Mouse (Mus musculus) liver, postnatal 0 days (tissue): ENCODE measurements around the gene Uap1. TPM values are rescaled to one million over a fixed set of nuclear protein-coding genes. Genes with fewer than 3 reads are reported as not detected.
A peak's percentile ranks its signal among the peaks of the same experiment; 100 is the strongest.

ENCODE experiments used
- ATAC-seq: fragments of 200-750 bp; cut with Nextera tagmentation; 2 replicates; pipeline ENCODE4 v1.8.0; 2017; ENCODE audit warnings: mild to moderate bottlenecking, moderate library complexity
- DNase-seq: peaks from one replicate; pipeline ENCODE4 v3.0.0-alpha.2; 2016
- H3K27ac ChIP-seq: fragments of 300-500 bp; sonication (generic); 2 replicates; pipeline ENCODE4 v1.5.1; 2014; ENCODE audit warnings: antibody characterized with exemption, moderate library complexity, mild to moderate bottlenecking, low read depth
- H3K27me3 ChIP-seq: fragments of 300-500 bp; sonication (generic); 2 replicates; pipeline ENCODE4 v1.6.1; 2014; ENCODE audit warnings: low read length, control low read depth, mixed read lengths; ENCODE audit not compliant: insufficient read depth
- H3K36me3 ChIP-seq: fragments of 300-500 bp; sonication (generic); replicated peaks from 2 replicates; pipeline ENCODE4 v1.6.1; 2014; ENCODE audit warnings: mild to moderate bottlenecking, control low read depth, low read length, moderate library complexity, mixed read lengths; ENCODE audit not compliant: insufficient read depth
- H3K4me1 ChIP-seq: fragments of 300-500 bp; sonication (generic); 2 replicates; pipeline ENCODE4 v1.6.1; 2014; ENCODE audit warnings: antibody characterized with exemption, mild to moderate bottlenecking, control low read depth; ENCODE audit not compliant: insufficient read depth
- H3K4me2 ChIP-seq: fragments of 300-500 bp; sonication (generic); 2 replicates; pipeline ENCODE4 v1.6.1; 2014; ENCODE audit warnings: low read depth, mild to moderate bottlenecking, low read length, moderate library complexity, mixed read lengths
- H3K4me3 ChIP-seq: fragments of 300-500 bp; sonication (generic); 2 replicates; pipeline ENCODE4 v1.5.1; 2014; ENCODE audit warnings: low read depth, low read length
- H3K9ac ChIP-seq: fragments of 300-500 bp; sonication (generic); replicated peaks from 2 replicates; pipeline ENCODE4 v1.6.1; 2014; ENCODE audit warnings: mild to moderate bottlenecking, moderate library complexity
- H3K9me3 ChIP-seq: fragments of 300-500 bp; sonication (generic); 2 replicates; pipeline ENCODE4 v1.6.1; 2016; ENCODE audit warnings: mild to moderate bottlenecking, control low read depth, low read length, mixed read lengths
- CTCF ChIP-seq: sonication (generic); IDR thresholded peaks from 2 replicates; pipeline ENCODE4 v1.5.1; 2016; ENCODE audit warnings: antibody characterized with exemption, low read depth
- EP300 ChIP-seq: IDR thresholded peaks from 2 replicates; pipeline ENCODE4 v1.6.1; 2016; ENCODE audit warnings: antibody characterized with exemption, low read depth, mild to moderate bottlenecking
- WGBS: fragments of 180-500 bp; shearing (Covaris S2); extraction: QIAGEN DNeasy Blood & Tissue Kit; methylation state at CpG from one replicate; pipeline ENCODE4 v1.1.7; 2014; ENCODE audit not compliant: insufficient replicate concordance; 5-methylcytosine and 5-hydroxymethylcytosine counted together
- polyA plus RNA-seq: library from polyadenylated mRNA; unstranded; fragments of >200 nt; fragmentation: Nextera tagmentation; extraction: Ambion mirVana; gene quantifications from 2 replicates; pipeline ENCODE4 v1.2.1, GENCODE M21; 2015

Uap1 gene
- 19.6 and 22.3 TPM in 2 replicates for polyA plus RNA-seq

DNA sequence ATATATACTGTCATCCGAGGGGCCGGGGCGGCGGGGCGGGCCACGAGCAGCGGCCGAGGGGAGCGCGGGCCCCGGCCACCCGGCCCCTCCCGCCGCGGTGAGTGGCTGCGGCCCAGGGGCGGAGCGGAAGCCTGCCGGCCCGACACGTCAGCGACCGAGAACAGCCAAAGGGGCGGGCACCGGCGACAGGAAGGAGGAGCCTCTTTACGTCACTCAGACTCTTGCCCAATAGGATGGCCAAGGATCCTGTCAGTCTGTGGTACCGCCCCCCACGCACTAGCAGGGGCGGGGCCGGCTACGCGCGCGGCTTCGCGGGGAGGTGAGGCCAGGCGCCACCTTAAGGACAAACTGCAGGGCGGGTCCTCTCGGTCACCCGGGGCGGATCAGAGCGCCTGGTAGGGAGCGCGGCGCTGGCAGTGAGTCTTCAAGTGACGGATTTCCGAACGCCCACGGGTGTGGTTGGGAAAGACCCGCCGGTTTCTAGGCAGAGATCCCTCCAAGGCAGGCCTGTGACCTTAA lies at the start of gene Uap1:
Gene Uap1, minus strand, starts transcription at position 144 of the 519 bp plus-strand sequence.
- Histone ChIP-seq H3K27me3 (no peaks in the 10 kb centered on the region), H3K4me1 (peaks cover 19% of the 10 kb centered on the region), H3K4me2 (peak within 1 kb of the TSS; percentile 85), H3K36me3 (no peaks in the 10 kb centered on the region), H3K9ac (peak within 1 kb of the TSS; percentile 80), H3K27ac (peak within 1 kb of the TSS; percentile 91), H3K4me3 (peak within 1 kb of the TSS; percentile 74), H3K9me3 (no peaks in the 10 kb centered on the region)
- under 1% methylated on average over 46 of the region's 52 CpGs for WGBS
- peak; percentile 96 for ATAC-seq
- TF ChIP-seq CTCF, result peak; percentile 83
- peak; percentile 30; the same call in 1 of the 2 replicates for TF ChIP-seq EP300
- DNase-seq, result peak; percentile 99

DNA sequence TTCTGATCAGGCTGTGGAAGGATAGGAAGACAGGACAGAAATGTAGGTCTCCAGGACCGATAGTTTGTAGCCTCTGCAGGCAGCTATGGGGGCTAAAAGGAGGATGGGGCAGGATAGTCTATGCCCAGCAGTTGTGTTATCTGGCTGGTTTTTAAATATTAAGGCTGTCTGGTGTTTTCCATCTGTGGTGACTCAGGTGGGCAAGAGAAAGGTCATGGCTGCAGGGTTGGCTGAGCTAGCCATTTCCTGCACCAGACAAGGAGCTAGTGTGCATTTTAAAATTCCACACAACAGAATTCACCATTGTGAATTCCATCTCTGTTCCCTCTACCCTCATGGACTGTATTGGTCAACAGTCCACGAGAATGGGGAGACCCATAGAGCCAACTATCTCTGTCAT lies 48.5 kb upstream of the Uap1 start:
- no peak overlapping the region for H3K9ac ChIP-seq
- H3K4me3 ChIP-seq, result no peak overlapping the region
- no peak overlapping the region for H3K27ac ChIP-seq
- H3K4me2 ChIP-seq, result no peak overlapping the region
- WGBS, result 69% methylated on average over 2 of the region's 2 CpGs
- H3K4me1 ChIP-seq, result 0 out of 2 replicates have a peak, but pooled peaks cover 2% of the 10 kb centered on the region
- no peak for ATAC-seq
- DNase-seq, result no peak
- no peaks in the 10 kb centered on the region for H3K36me3 ChIP-seq
- TF ChIP-seq EP300, result no peak
- TF ChIP-seq CTCF, result no peak
- no peaks in the 10 kb centered on the region for H3K9me3 ChIP-seq
- H3K27me3 ChIP-seq, result no peaks in the 10 kb centered on the region

DNA sequence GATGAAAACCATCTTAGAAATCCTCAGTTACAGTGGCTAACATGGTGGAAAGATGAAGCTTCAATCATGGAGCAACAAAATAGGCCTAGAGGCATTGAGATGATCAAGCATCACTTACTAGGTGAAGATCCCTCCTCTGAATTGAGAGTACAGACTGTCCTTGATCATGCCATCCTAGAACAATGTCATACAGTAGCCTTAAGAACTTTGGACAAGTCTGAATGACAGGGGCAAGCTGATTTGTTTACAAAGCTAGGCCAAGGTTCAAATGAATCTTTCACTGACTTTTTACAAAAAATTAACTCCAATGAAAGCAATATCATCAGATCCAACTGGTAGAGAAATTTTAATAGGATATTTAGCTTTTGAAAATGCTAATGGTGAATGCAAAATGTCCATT lies 45.6 kb upstream of the Uap1 start:
- ATAC-seq, result no peak
- Histone ChIP-seq H3K4me1 (0 out of 2 replicates have a peak, but pooled peaks cover 2% of the 10 kb centered on the region), H3K27me3 (no peaks in the 10 kb centered on the region), H3K4me3 (no peak overlapping the region), H3K9me3 (no peaks in the 10 kb centered on the region), H3K36me3 (no peaks in the 10 kb centered on the region), H3K27ac (no peak overlapping the region), H3K9ac (no peak overlapping the region), H3K4me2 (no peak overlapping the region)
- TF ChIP-seq CTCF (no peak), EP300 (no peak)
- DNase-seq, result no peak

DNA sequence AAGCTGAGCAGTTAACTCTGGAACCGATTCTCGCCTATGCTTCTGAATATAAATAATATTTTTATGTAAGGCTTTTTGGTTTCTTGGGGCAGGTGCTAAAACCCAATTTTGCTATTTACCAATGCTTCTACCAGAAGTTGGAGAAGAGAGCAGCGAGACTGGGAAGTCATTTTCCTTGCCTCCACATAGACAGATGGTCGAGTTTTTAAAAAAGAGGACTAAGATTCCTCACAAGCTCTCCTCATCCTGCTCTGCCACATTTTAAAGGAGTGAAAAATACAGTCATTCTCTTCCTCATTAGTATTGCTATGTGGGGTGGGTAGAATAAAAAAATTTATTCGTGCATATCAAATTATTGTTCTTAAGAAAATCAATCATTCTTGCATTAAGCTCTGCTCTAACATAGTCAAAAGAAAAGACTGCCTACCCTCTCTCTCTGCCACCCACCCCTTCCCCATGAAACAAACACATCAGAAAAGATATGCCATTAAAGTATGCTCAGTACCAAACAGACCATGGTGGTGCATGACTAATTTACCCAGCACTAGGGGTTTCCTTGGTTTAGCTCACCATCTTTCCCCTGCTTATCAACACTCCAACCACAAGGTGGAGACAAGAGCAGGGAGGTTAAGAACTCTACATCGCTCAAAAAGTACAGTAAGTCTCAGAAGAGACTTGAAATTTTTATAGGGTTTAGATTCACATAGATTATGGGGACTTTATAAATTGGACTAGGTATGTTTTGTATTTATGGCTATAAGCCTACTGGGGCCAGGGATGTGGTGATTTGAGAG lies 43.5 kb upstream of the Uap1 start:
- Histone ChIP-seq H3K4me1 (peaks cover 6% of the 10 kb centered on the region), H3K9me3 (no peaks in the 10 kb centered on the region), H3K4me3 (no peak overlapping the region), H3K27ac (no peak overlapping the region), H3K27me3 (no peaks in the 10 kb centered on the region), H3K4me2 (no peak overlapping the region), H3K36me3 (no peaks in the 10 kb centered on the region), H3K9ac (no peak overlapping the region)
- DNase-seq (no peak), ATAC-seq (no peak)
- no peak for TF ChIP-seq EP300
- peak; percentile 66 for TF ChIP-seq CTCF
- 70% methylated on average over 6 of the region's 6 CpGs for WGBS

DNA sequence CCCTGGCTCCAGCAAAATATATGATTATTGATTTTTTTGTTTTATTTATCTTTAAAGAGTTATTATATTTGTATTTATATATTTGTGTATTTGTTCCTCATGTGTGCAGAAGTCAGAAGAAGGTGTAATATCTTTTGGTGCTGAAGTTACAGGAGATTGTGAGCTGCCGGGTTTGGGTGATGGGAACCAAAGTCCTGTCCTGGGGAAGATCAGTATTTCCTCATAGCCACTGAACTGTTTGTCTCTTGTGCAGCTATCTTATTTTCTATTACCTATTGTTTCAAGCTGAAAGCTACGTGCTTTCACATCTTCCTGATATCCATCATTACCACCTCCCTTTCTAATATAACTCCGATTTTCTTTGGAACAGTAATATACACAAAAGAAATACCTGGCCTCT lies 40.8 kb upstream of the Uap1 start:
- peak overlapping the region; percentile 73 for H3K4me2 ChIP-seq
- H3K36me3 ChIP-seq, result peaks cover 9% of the 10 kb centered on the region
- H3K4me3 ChIP-seq, result peak overlapping the region; percentile 72
- no peaks in the 10 kb centered on the region for H3K27me3 ChIP-seq
- 69% methylated on average over 3 of the region's 3 CpGs for WGBS
- H3K9ac ChIP-seq, result no peak overlapping the region
- TF ChIP-seq EP300 (no peak), CTCF (no peak)
- peaks cover 12% of the 10 kb centered on the region for H3K4me1 ChIP-seq
- DNase-seq (no peak), ATAC-seq (no peak)
- no peak overlapping the region for H3K27ac ChIP-seq
- no peaks in the 10 kb centered on the region for H3K9me3 ChIP-seq

DNA sequence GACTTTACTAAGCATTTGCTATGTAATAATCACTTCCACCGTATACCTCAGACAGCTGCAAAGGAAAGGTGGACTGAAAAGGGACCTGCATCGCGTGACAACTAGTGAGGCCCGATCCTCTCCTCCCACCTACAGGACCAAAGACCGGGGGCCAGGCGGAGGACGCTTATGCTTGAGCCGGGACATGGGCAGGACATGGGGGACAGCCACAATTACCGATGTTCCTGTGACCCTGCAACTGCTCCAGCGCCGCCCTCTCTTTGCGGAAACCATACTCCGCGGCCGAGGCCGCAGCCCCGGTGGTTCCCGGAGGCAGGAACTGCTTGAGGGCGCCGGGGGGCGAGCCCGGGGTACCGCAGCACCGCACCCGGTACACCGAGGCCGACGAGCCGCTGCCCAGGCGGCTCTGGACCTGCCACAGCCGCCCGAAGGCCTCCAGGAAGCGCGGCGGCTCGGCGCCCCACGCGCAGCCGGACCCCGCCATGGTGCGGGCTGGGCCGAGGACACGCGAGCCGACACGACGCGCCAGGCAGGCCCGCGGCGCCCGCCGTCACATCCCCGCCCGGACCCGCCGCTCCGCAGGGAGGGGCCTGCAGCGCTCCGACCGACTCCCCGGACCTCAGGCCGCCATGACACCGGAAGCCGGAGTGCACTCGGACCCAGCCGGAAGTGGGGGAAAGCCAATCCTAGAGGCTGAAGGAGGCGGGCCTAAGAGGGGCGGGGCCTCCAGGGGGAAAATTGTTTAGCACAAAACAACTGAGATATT lies 40.2 kb upstream of the Uap1 start, which contains the start of gene Uhmk1:
Gene Uhmk1, minus strand, starts transcription at position 641 of the 766 bp plus-strand sequence.
- DNase-seq (peak; percentile 93), ATAC-seq (peak; percentile 99)
- WGBS, result 1% methylated on average over 54 of the region's 70 CpGs
- Histone ChIP-seq H3K4me2 (peak within 1 kb of the TSS; percentile 73), H3K27ac (peak within 1 kb of the TSS; percentile 89), H3K4me1 (peaks cover 10% of the 10 kb centered on the region), H3K27me3 (no peaks in the 10 kb centered on the region), H3K9ac (peak within 1 kb of the TSS; percentile 86), H3K9me3 (no peaks in the 10 kb centered on the region), H3K36me3 (peaks cover 14% of the 10 kb centered on the region), H3K4me3 (peak within 1 kb of the TSS; percentile 72)
- TF ChIP-seq CTCF, result no peak
- TF ChIP-seq EP300, result no peak
